Mouse (Mus musculus): ENCODE measurements around the gene Bcl7a. TPM values are rescaled to one million over a fixed set of nuclear protein-coding genes. Genes with fewer than 3 reads are reported as not detected.
A peak's percentile ranks its signal among the peaks of the same experiment; 100 is the strongest.

The Bcl7a gene
- polyA plus RNA-seq, 1 experiment = 3.6 TPM

GRCm38 (mm10) chr5:123390536-123391441, 47.2 kb downstream of the Bcl7a start:
- Histone ChIP-seq H3K4me3 (no peak overlapping the region), H3K79me2 (ENCODE audit: control insufficient read depth, insufficient read depth) (peaks cover 6% of the 10 kb centered on the region), H3K27me3 (ENCODE audit: control insufficient read depth, insufficient read depth, insufficient read length) (no peaks in the 10 kb centered on the region), H3K36me3 (ENCODE audit: control insufficient read depth, insufficient read depth) (no peaks in the 10 kb centered on the region), H3K4me2 (ENCODE audit: low read depth) (no peak overlapping the region), H3ac (ENCODE audit: control insufficient read depth, insufficient read length) (no peak overlapping the region)
- TF ChIP-seq MAX (IDR thresholded peaks at IDR 0.05; ENCODE audit: low read depth) (no peak), TCF3 (IDR thresholded peaks at IDR 0.05; ENCODE audit: insufficient read length, low read depth) (no peak), MYOG (IDR thresholded peaks at IDR 0.05; ENCODE audit: control insufficient read depth in 1 of 3, insufficient read depth in 1 of 3, insufficient read length in 2 of 3, low read depth in 2 of 3) (no peak), TCF12 (IDR thresholded peaks at IDR 0.05; ENCODE audit: insufficient read depth, poor library complexity, severe bottlenecking) (no peak), MYOD1 (IDR thresholded peaks at IDR 0.05; ENCODE audit: control insufficient read depth in 1 of 3, insufficient read length in 2 of 3, low read depth in 2 of 3) (no peak), REST (IDR thresholded peaks at IDR 0.05; ENCODE audit: insufficient read depth, insufficient read length) (no peak), POLR2AphosphoS2 (IDR thresholded peaks at IDR 0.05; ENCODE audit: insufficient read length, low read depth) (no peak), POLR2A (IDR thresholded peaks at IDR 0.05; ENCODE audit: insufficient read length, low read depth) (no peak), USF1 (IDR thresholded peaks at IDR 0.05; ENCODE audit: low read depth) (no peak), SRF (IDR thresholded peaks at IDR 0.05; ENCODE audit: control insufficient read depth, insufficient read length, low read depth) (no peak)

- TF ChIP-seq MYOD1 (IDR thresholded peaks at IDR 0.05; ENCODE audit: control insufficient read depth in 1 of 3, insufficient read length in 2 of 3, low read depth in 2 of 3) = no peak
- no peak for TF ChIP-seq CEBPB (IDR thresholded peaks at IDR 0.05; ENCODE audit: insufficient read depth, poor library complexity, severe bottlenecking)
- TF ChIP-seq POLR2A (IDR thresholded peaks at IDR 0.05; ENCODE audit: insufficient read length, low read depth) = no peak
- no peak for TF ChIP-seq SRF (IDR thresholded peaks at IDR 0.05; ENCODE audit: control insufficient read depth, insufficient read length, low read depth)
- no peak for TF ChIP-seq MAX (IDR thresholded peaks at IDR 0.05; ENCODE audit: low read depth)
- no peak for TF ChIP-seq POLR2AphosphoS2 (IDR thresholded peaks at IDR 0.05; ENCODE audit: insufficient read length, low read depth)
- TF ChIP-seq REST (IDR thresholded peaks at IDR 0.05; ENCODE audit: insufficient read depth, insufficient read length) = no peak
- TF ChIP-seq USF1 (IDR thresholded peaks at IDR 0.05; ENCODE audit: low read depth) = no peak
- no peak for TF ChIP-seq E2F4 (IDR thresholded peaks at IDR 0.05; ENCODE audit: insufficient read depth)
- no peak for TF ChIP-seq TCF12 (IDR thresholded peaks at IDR 0.05; ENCODE audit: insufficient read depth, poor library complexity, severe bottlenecking)
- no peak for TF ChIP-seq TCF3 (IDR thresholded peaks at IDR 0.05; ENCODE audit: insufficient read length, low read depth)
- no peak for TF ChIP-seq MYOG (IDR thresholded peaks at IDR 0.05; ENCODE audit: control insufficient read depth in 1 of 3, insufficient read depth in 1 of 3, insufficient read length in 2 of 3, low read depth in 2 of 3)
- H3K27me3 ChIP-seq (ENCODE audit: control insufficient read depth, insufficient read depth, insufficient read length) = no peaks in the 10 kb centered on the region
Observed at GRCm38 (mm10) chr5:123391442-123391809, 47.8 kb downstream of the Bcl7a start.

GRCm38 (mm10) chr5:123393786-123394302, 50.2 kb downstream of the Bcl7a start:
- peak overlapping the region; percentile 68 for H3K4me3 ChIP-seq
- TF ChIP-seq CEBPB (IDR thresholded peaks at IDR 0.05; ENCODE audit: insufficient read depth, poor library complexity, severe bottlenecking) (no peak), REST (IDR thresholded peaks at IDR 0.05; ENCODE audit: insufficient read depth, insufficient read length) (no peak), MYOG (IDR thresholded peaks at IDR 0.05; ENCODE audit: control insufficient read depth in 1 of 3, insufficient read depth in 1 of 3, insufficient read length in 2 of 3, low read depth in 2 of 3) (no peak), TCF3 (IDR thresholded peaks at IDR 0.05; ENCODE audit: insufficient read length, low read depth) (no peak)

More at GRCm38 (mm10) chr5:123391442-123391809, 47.8 kb downstream of the Bcl7a start:
- Histone ChIP-seq H3K4me3 (no peak overlapping the region), H3K36me3 (ENCODE audit: control insufficient read depth, insufficient read depth) (no peaks in the 10 kb centered on the region), H3K4me2 (ENCODE audit: low read depth) (no peak overlapping the region), H3K79me2 (ENCODE audit: control insufficient read depth, insufficient read depth) (peaks cover 6% of the 10 kb centered on the region), H3ac (ENCODE audit: control insufficient read depth, insufficient read length) (no peak overlapping the region)

GRCm38 (mm10) chr5:123394303-123394956, 50.8 kb downstream of the Bcl7a start, which contains the start of gene Mlxip:
TSS of gene Mlxip (plus strand) at chr5:123394798.
- peak within 1 kb of the TSS; percentile 68 for H3K4me3 ChIP-seq
- H3K36me3 ChIP-seq (ENCODE audit: control insufficient read depth, insufficient read depth) = no peaks in the 10 kb centered on the region
- H3ac ChIP-seq (ENCODE audit: control insufficient read depth, insufficient read length) = peak within 1 kb of the TSS; percentile 61
- H3K27me3 ChIP-seq (ENCODE audit: control insufficient read depth, insufficient read depth, insufficient read length) = no peaks in the 10 kb centered on the region
- H3K4me2 ChIP-seq (ENCODE audit: low read depth) = peak within 1 kb of the TSS; percentile 99
- H3K79me2 ChIP-seq (ENCODE audit: control insufficient read depth, insufficient read depth) = peaks cover 13% of the 10 kb centered on the region
- TF ChIP-seq POLR2AphosphoS2 (IDR thresholded peaks at IDR 0.05; ENCODE audit: insufficient read length, low read depth) (peak; percentile 79), USF1 (IDR thresholded peaks at IDR 0.05; ENCODE audit: low read depth) (peak; percentile 71), SRF (IDR thresholded peaks at IDR 0.05; ENCODE audit: control insufficient read depth, insufficient read length, low read depth) (no peak), MAX (IDR thresholded peaks at IDR 0.05; ENCODE audit: low read depth) (peak; percentile 54), POLR2A (IDR thresholded peaks at IDR 0.05; ENCODE audit: insufficient read length, low read depth) (peak; percentile 82)

More at GRCm38 (mm10) chr5:123393786-123394302, 50.2 kb downstream of the Bcl7a start:
- H3K79me2 ChIP-seq (ENCODE audit: control insufficient read depth, insufficient read depth) = peaks cover 13% of the 10 kb centered on the region
- no peaks in the 10 kb centered on the region for H3K36me3 ChIP-seq (ENCODE audit: control insufficient read depth, insufficient read depth)
- no peaks in the 10 kb centered on the region for H3K27me3 ChIP-seq (ENCODE audit: control insufficient read depth, insufficient read depth, insufficient read length)
- H3K4me2 ChIP-seq (ENCODE audit: low read depth) = peak overlapping the region; percentile 99
- no peak overlapping the region for H3ac ChIP-seq (ENCODE audit: control insufficient read depth, insufficient read length)

All from myocyte (in vitro differentiated cells).